Mouse (Mus musculus): ENCODE measurements around the gene Runx2.
A peak's percentile ranks its signal among the peaks of the same experiment; 100 is the strongest.

The Runx2 gene

GRCm38 (mm10) chr17:44592067-44592736 lies 222.4 kb downstream of the Runx2 start:
- no peak for DNase-seq (ENCODE audit: low read depth, low spot score)

- no peak for DNase-seq (ENCODE audit: low read depth, low spot score)
These were observed 226.1 kb downstream of the Runx2 start for GRCm38 (mm10) chr17:44588470-44588869.

GRCm38 (mm10) chr17:44588020-44588419 lies 226.6 kb downstream of the Runx2 start:
- no peak for DNase-seq (ENCODE audit: low read depth, low spot score)

DNA sequence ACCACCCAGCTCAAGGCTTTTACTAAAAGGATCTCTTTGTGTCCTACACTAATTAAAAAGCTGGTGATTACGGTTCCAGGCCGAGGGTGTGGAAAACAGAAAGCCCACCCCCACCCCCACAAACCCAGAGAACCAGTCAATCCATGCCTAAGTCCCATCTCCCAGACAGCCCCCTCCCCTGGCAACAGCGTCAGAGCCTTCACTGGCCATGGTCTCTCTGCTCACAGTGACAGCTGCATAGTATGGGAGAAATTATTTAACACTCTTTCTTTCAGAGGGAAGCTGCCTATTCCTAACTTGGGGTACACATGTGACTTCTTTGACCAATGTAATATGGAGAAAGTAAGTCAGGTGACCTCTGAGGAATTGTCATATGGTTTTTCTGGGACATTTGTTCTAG lies 228.4 kb downstream of the Runx2 start:
- no peak for DNase-seq (ENCODE audit: low read depth, low spot score)

DNA sequence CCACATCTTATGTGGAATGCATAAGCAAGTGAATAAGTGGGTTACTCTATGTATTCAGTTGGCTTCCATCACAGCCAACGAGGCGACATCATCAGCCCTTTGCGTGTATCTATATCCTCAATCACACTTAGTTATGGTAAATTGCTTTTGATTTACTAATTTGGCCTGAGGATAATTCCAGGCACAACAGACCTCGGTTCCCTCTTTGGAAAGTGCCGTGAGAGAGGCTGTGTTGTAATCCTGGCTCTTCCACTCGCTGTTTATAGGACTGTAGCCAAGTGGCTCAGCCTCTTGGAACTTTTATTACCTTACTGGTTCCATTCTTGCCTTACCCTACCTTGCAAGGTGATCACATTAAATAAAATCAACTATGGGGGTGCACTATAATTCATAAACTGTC lies 229.8 kb downstream of the Runx2 start:
- DNase-seq (ENCODE audit: low read depth, low spot score): no peak

GRCm38 (mm10) chr17:44577791-44578190 lies 236.8 kb downstream of the Runx2 start:
- DNase-seq (ENCODE audit: low read depth, low spot score): no peak

GRCm38 (mm10) chr17:44570899-44571298 lies 243.7 kb downstream of the Runx2 start:
- no peak for DNase-seq (ENCODE audit: low read depth, low spot score)

- DNase-seq (ENCODE audit: low read depth, low spot score): no peak
These were observed 245.5 kb downstream of the Runx2 start for GRCm38 (mm10) chr17:44569020-44569621.

DNA sequence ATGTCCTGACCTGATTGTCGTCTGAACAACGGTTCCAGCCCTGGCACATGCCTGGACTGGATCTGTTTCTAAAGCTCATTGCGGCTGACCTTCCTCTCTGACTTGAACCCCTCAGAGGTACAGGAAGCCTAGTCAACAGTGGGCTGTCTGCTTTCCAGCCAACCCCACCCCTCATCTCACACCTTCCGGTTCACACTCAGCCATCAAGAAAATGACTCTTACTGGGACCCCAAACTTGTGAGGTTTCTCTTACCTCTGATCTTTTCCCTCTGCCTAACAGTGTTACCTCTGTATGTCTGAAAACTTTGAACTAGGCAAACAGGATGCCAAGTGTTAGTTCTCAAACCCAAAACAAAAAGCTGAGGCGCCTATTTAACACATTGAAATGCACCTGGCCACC lies 247.6 kb downstream of the Runx2 start:
- no peak for DNase-seq (ENCODE audit: low read depth, low spot score)

- no peak for DNase-seq (ENCODE audit: low read depth, low spot score)
These were observed 248.6 kb downstream of the Runx2 start for GRCm38 (mm10) chr17:44565884-44566515.

DNA sequence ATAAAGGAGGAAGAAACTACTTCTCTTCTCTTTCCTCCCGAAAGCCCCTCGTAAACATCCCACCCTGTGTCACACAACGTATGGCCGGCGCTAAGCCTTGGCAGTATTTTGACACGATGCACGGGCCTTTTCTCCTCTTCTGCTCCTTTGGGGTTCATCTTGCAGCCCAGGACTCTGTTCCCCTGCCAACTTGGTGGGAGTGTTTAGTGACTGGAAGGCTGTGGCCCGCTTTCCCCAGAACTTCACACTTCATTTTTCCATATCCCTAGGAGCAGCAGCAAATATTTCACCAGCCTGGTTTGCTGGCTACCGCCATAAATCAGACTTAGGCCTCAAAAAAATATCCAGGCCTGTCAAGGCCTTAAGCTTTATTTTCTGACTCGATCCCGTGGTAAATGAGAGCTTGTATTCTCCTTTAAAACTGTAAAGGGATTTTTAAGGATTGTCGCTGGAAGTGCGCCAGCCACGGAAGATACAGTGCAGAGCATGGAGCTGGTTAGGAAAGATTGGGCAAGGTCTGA lies 249.2 kb downstream of the Runx2 start:
- peak; percentile 36 for DNase-seq (ENCODE audit: low read depth, low spot score)

DNA sequence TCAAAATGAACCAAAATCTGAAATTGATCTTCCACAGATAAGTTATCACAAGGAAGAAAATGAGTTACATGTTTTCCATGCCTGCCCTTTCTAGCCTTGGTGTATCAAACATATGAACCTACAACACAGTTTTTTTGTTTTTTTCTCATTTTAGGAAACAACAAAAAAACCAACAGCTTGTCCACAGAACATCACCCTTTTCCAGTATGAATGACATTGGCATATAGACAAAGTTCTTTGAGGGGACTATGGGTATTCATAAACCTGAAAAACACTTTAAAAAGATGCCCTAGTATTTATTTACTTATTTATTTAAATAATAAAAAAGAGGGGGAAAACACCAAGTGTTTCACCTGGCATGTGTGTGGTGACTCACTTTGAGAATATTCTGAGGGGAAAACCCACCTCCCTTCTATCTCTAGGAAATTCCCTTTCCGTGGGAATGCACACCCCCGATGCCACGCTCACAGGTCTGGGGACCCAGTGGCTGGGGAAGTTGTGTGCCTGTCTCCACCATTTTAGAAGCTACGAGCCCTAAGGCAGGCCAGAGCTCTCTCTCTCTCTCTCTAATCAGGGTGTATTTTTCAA lies 249.9 kb downstream of the Runx2 start:
- no peak for DNase-seq (ENCODE audit: low read depth, low spot score)

- no peak for DNase-seq (ENCODE audit: low read depth, low spot score)
These were observed 254.6 kb downstream of the Runx2 start for GRCm38 (mm10) chr17:44560016-44560415.

GRCm38 (mm10) chr17:44557199-44558111 lies 257.1 kb downstream of the Runx2 start:
- no peak for DNase-seq (ENCODE audit: low read depth, low spot score)

- no peak for DNase-seq (ENCODE audit: low read depth, low spot score)
These were observed 259.7 kb downstream of the Runx2 start for GRCm38 (mm10) chr17:44554941-44555340.

- DNase-seq (ENCODE audit: low read depth, low spot score): no peak
These were observed 265.0 kb downstream of the Runx2 start for GRCm38 (mm10) chr17:44549551-44549950.

- DNase-seq (ENCODE audit: low read depth, low spot score): no peak
These were observed 266.7 kb downstream of the Runx2 start for GRCm38 (mm10) chr17:44547922-44548321.

DNA sequence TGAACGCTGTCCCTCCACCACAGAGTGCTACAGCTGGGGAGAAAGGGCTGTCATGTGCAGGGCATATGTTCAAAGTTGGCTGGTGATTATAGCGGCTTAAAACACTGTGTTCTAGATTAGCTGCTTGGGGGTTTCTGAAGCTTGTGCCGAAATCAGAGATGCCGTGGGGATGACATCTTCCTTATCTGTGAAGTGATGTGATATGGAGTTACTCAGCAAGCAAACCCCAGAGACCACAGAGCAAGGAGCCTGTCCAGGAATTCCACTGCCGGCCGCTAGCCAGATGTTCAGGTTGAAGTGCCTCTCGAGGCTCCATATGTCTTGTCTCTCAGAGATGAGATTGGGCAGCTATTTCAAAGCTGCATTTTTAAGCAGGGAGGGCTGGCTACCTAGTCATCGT lies 267.8 kb downstream of the Runx2 start:
- no peak for DNase-seq (ENCODE audit: low read depth, low spot score)

DNA sequence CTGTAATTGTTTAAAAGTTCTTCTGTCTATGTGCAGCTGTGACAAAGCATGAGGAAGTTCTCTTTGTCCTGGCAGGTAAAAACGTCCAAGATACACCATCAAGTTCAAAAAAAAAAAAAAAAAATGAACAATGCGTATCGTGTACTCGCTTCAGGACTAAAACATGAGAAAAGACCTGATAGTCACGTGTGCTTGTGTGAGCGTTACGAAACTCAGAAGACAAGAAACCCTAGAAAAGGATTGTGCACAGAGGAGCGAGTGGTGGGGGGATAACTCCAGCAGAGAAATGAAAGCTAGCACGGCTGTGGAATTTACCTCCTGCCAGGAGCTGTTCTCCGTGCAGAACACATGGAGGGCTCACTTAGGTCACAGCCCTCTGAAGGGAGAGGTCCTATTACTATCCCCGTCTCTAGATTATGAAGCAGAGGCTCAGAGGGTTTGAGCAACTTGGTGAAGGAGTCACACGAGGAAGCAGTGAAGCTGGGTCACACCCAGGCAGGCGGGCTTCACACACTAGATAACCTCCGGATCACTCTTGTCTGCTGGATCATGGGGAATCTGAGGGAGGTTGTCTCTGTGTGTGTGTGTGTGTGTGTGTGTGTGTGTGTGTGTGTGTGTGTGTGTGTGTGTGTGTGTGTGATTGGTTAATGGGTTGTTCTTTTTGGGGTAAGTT lies 269.3 kb downstream of the Runx2 start:
- no peak for DNase-seq (ENCODE audit: low read depth, low spot score)

- no peak for DNase-seq (ENCODE audit: low read depth, low spot score)
These were observed 271.9 kb downstream of the Runx2 start for GRCm38 (mm10) chr17:44542706-44543105.

DNA sequence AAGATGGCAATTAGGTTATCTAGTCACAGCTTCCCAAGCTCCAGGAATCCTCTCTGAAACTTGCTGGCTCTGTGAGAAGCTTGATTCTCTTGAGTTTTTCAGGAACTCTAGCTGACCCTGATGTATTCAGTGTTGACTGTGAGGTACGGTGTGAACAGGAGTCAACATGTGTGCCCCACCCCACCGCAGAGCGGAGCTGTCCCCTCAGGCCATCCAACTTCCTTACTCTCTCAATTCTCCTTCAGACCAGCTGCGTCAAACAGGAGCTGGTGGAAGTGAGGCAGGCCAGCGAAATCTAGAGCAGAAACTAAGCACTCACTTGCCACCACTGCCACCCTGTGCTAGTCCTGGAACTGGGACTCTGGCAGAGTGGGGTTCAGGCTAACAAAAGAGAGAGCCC lies 273.9 kb downstream of the Runx2 start:
- no peak for DNase-seq (ENCODE audit: low read depth, low spot score)

All from embryo, embryonic 11.5 days (tissue).